Mouse (Mus musculus): ENCODE measurements around the gene Gpbp1. TPM values are rescaled to one million over a fixed set of nuclear protein-coding genes. Genes with fewer than 3 reads are reported as not detected.

Gene Gpbp1
- 33.2 and 36.3 TPM in 2 replicates for polyA plus RNA-seq (2015; fragmentation: Nextera tagmentation; extraction: Ambion mirVana)

DNA sequence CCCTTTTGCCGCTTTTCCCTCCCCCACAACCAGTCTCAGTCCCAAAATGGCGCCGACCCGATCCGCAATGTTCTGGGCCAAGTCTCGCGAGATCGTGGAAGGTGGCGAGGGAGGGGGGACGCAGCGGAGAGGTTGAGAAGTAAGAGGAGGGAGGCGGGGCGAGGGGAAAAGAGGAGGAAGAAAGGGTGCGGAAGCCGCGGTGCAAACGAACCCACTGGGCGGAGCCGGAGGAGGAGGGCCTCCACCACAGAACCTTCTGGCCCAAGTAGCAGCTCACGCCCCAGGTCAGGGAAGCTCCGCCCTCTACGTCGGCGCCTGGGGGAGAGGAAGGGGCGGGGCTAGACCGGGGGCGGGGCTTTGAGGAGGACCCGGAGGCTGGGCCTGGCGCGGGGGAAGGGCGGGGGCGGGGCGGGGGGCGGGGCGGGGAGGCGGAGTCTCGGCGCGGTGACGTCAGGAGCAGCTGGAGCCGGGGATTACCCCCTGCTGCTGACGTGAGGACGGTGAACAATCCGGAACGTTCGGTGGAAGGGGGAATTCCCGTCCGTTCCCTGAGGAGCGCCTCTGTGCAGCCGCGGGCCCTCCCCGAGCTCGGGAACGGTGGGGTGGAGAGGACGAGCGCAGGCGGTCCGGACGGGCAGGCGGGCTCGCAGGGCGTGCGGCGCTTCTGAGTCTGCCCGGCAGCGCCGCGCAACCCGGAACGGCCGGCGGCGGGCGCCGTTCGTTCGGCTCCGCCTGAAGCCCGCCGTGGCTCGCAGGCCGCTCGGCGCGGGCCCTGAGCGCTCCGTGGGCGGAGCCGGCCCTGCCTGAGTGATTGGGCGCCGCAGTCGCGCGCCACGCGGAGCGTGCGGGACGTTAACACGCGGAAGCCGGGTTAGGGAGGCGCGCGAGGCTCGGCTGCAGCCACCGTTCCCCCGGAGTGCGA is at the start of gene Gpbp1:
TSS of gene Gpbp1 (minus strand) at position 310 of the 922 bp plus-strand sequence.
- Histone ChIP-seq H3K4me3 (ENCODE audit: low read depth, low read length) (peak within 1 kb of the TSS; percentile 83), H3K9me3 (ENCODE audit: control insufficient read depth) (no peaks in the 10 kb centered on the region), H3K27ac (ENCODE audit: low read depth, low read length) (peak within 1 kb of the TSS; percentile 98), H3K27me3 (replicated peaks; ENCODE audit: control insufficient read depth, insufficient read depth, low read length) (no peaks in the 10 kb centered on the region), H3K4me1 (replicated peaks; ENCODE audit: control insufficient read depth, insufficient read depth, low read length) (0 out of 2 replicates have a peak, but pooled peaks cover 8% of the 10 kb centered on the region), H3K4me2 (replicated peaks; ENCODE audit: low read depth) (peak within 1 kb of the TSS; percentile 82), H3K36me3 (ENCODE audit: control insufficient read depth, insufficient read depth) (no peaks in the 10 kb centered on the region), H3K9ac (ENCODE audit: low read depth, low read length) (peak within 1 kb of the TSS; percentile 100)
- WGBS: under 1% methylated on average over 84 of the region's 109 CpGs
- peak; percentile 96 for ATAC-seq
- no peak for TF ChIP-seq CTCF (IDR thresholded peaks at IDR 0.05; ENCODE audit: low read depth)

DNA sequence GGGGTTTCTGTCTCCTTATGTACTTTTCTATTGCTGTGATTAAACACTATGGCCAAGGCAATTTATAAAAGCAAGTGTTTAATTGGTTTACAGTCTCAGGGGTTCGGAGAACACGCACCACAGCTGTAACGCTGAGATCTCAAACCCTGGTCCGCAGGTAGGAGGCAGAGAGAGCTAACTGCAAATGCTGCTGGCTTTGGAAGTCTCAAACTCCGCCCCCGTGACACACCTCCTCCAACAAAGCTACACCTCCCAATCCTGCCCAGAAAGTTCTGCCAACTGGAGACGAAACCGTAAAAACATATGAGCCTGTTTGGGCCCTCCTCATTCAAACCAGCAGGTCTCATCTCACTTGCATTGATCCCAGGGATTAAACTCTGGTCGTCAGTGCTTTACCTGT is 47.8 kb upstream of the Gpbp1 start:
- Histone ChIP-seq H3K9ac (ENCODE audit: low read depth, low read length) (no peak overlapping the region), H3K27ac (ENCODE audit: low read depth, low read length) (no peak overlapping the region), H3K4me1 (replicated peaks; ENCODE audit: control insufficient read depth, insufficient read depth, low read length) (no peaks in the 10 kb centered on the region), H3K36me3 (ENCODE audit: control insufficient read depth, insufficient read depth) (no peaks in the 10 kb centered on the region), H3K9me3 (ENCODE audit: control insufficient read depth) (no peaks in the 10 kb centered on the region), H3K4me2 (replicated peaks; ENCODE audit: low read depth) (no peak overlapping the region), H3K27me3 (replicated peaks; ENCODE audit: control insufficient read depth, insufficient read depth, low read length) (no peaks in the 10 kb centered on the region), H3K4me3 (ENCODE audit: low read depth, low read length) (no peak overlapping the region)
- WGBS: 83% methylated on average over 9 of the region's 9 CpGs
- ATAC-seq: no peak
- TF ChIP-seq CTCF (IDR thresholded peaks at IDR 0.05; ENCODE audit: low read depth): no peak

DNA sequence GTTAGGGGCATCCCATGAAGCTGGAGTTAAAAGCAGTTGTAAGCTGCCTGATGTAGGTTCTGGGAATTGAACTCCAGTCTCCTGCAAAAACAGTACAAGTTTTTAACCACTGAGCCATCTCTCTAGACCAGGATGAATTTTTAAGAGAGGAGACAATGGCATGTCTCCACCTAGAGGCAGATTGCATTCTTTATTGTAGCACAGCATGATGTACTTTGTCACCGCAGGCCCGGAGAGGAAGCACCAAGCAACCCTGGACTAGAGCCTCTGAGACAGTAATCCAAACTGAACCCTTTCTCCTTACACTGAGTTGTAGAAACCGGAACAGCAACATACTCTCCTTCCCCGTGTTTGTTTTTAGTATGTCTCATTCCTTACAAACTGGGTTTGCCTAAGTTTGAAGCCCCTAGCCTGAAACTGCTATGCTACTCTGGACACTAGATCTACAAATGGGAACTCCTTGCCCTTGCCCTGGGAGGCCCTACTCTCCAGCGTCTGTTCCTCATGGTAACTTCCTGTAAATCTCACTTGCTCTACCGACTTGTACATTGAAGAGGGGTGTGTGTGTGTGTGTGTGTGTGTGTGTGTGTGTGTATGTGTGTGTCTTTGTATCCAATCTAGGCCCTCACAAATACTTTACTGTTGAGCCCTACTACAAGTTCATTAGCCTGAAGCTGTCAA is 46.4 kb upstream of the Gpbp1 start:
- WGBS: 68% methylated on average over 6 of the region's 6 CpGs
- TF ChIP-seq CTCF (IDR thresholded peaks at IDR 0.05; ENCODE audit: low read depth): peak; percentile 59
- H3K4me3 ChIP-seq (ENCODE audit: low read depth, low read length): no peak overlapping the region
- ATAC-seq: no peak
- H3K4me2 ChIP-seq (replicated peaks; ENCODE audit: low read depth): no peak overlapping the region
- H3K36me3 ChIP-seq (ENCODE audit: control insufficient read depth, insufficient read depth): no peaks in the 10 kb centered on the region
- H3K9ac ChIP-seq (ENCODE audit: low read depth, low read length): no peak overlapping the region
- H3K27ac ChIP-seq (ENCODE audit: low read depth, low read length): no peak overlapping the region
- no peaks in the 10 kb centered on the region for H3K9me3 ChIP-seq (ENCODE audit: control insufficient read depth)
- no peaks in the 10 kb centered on the region; the same call in 1 of the 2 replicates for H3K4me1 ChIP-seq (replicated peaks; ENCODE audit: control insufficient read depth, insufficient read depth, low read length)
- H3K27me3 ChIP-seq (replicated peaks; ENCODE audit: control insufficient read depth, insufficient read depth, low read length): no peaks in the 10 kb centered on the region

DNA sequence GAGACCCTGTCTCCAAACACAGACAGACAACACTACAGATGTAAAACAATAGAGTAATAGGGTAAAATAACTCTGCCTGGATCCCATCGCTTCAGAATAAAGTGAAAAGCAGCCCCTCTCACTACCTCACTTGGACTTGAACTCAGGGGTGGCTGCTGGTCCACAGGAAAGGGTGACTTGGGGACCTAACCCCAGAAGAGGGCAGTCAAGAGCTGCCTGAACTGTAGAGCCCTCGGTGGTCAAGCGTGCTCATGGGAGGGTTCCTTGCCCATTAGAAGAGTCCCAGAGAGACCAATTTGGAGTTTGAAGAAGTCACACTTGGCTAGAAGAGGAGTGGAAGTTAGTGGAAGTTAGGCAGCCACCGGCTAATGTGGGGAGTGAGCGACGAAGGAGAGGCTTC is 44.2 kb upstream of the Gpbp1 start:
- H3K9me3 ChIP-seq (ENCODE audit: control insufficient read depth): no peaks in the 10 kb centered on the region
- H3K27ac ChIP-seq (ENCODE audit: low read depth, low read length): no peak overlapping the region
- TF ChIP-seq CTCF (IDR thresholded peaks at IDR 0.05; ENCODE audit: low read depth): peak; percentile 62
- WGBS: 71% methylated on average over 6 of the region's 6 CpGs
- H3K4me3 ChIP-seq (ENCODE audit: low read depth, low read length): no peak overlapping the region
- no peaks in the 10 kb centered on the region for H3K36me3 ChIP-seq (ENCODE audit: control insufficient read depth, insufficient read depth)
- no peak overlapping the region for H3K4me2 ChIP-seq (replicated peaks; ENCODE audit: low read depth)
- H3K9ac ChIP-seq (ENCODE audit: low read depth, low read length): no peak overlapping the region
- H3K27me3 ChIP-seq (replicated peaks; ENCODE audit: control insufficient read depth, insufficient read depth, low read length): no peaks in the 10 kb centered on the region
- no peaks in the 10 kb centered on the region; the same call in 1 of the 2 replicates for H3K4me1 ChIP-seq (replicated peaks; ENCODE audit: control insufficient read depth, insufficient read depth, low read length)
- ATAC-seq: no peak

DNA sequence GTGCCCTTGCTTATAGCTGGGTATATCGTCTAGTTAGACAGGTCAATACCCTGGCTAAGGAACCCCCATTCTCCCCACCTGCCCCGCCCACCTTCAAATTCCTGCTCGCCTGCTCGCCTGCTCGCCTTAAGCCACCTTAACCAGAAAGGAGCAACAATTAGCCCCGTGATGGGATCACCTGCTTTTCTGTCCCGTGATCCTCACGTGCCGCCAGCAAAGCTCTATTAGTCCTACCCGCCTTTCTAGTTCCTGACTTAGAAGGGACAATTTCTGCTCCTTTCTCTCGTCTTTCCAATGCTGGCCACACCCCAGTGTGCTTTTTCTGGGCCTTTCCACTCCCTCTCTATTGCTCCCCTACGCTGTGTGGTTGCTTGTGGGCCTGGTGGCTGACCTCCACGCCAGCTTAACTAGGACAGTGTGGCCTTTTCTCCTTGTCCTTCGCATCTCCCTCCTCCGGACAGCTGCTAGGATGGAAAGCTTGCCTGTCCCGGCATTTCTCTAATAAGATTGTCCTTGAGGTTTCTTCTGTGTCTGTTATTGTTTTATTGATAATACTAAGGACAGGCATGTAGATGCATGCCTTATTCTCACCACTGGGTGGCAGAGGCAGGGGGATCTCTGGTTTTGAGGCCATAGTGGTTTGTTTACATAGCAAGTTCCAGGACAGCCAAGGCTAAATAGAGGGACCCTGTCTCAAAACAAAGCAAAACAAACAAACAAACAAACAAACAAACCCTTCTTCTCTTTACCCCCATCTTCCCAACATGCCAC is 42.5 kb upstream of the Gpbp1 start:
- 0 out of 2 replicates have a peak overlapping the region, but pooled peaks have one; percentile 21 for H3K27ac ChIP-seq (ENCODE audit: low read depth, low read length)
- no peaks in the 10 kb centered on the region for H3K9me3 ChIP-seq (ENCODE audit: control insufficient read depth)
- peak; percentile 36 for ATAC-seq
- H3K36me3 ChIP-seq (ENCODE audit: control insufficient read depth, insufficient read depth): no peaks in the 10 kb centered on the region
- H3K27me3 ChIP-seq (replicated peaks; ENCODE audit: control insufficient read depth, insufficient read depth, low read length): no peaks in the 10 kb centered on the region
- no peak overlapping the region for H3K4me3 ChIP-seq (ENCODE audit: low read depth, low read length)
- 79% methylated on average over 16 of the region's 16 CpGs for WGBS
- H3K9ac ChIP-seq (ENCODE audit: low read depth, low read length): no peak overlapping the region
- TF ChIP-seq CTCF (IDR thresholded peaks at IDR 0.05; ENCODE audit: low read depth): peak; percentile 61
- no peaks in the 10 kb centered on the region; the same call in 1 of the 2 replicates for H3K4me1 ChIP-seq (replicated peaks; ENCODE audit: control insufficient read depth, insufficient read depth, low read length)
- H3K4me2 ChIP-seq (replicated peaks; ENCODE audit: low read depth): no peak overlapping the region
